Mouse (Mus musculus): ENCODE results near the gene Hoxb7. TPM values are rescaled to one million over a fixed set of nuclear protein-coding genes. Genes with fewer than 3 reads are reported as not detected.

Hoxb7 gene
- 6.3 and 8.3 TPM in 2 replicates for polyA plus RNA-seq (2015; fragmentation: Nextera tagmentation; extraction: Ambion mirVana)

- peak within 1 kb of the TSS; percentile 90 for H3K27ac ChIP-seq (ENCODE audit: low read length)
- H3K4me3 ChIP-seq (replicated peaks; ENCODE audit: low read length): peak within 1 kb of the TSS; percentile 55
- H3K36me3 ChIP-seq (ENCODE audit: control insufficient read depth, insufficient read depth, low read length): no peaks in the 10 kb centered on the region
- no peaks in the 10 kb centered on the region for H3K9me3 ChIP-seq (replicated peaks; ENCODE audit: control insufficient read depth, low read length)
- H3K27me3 ChIP-seq (ENCODE audit: control insufficient read depth, insufficient read depth, low read length): peaks cover 51% of the 10 kb centered on the region
- H3K9ac ChIP-seq (ENCODE audit: low read length): peak within 1 kb of the TSS; percentile 77
- H3K4me1 ChIP-seq (ENCODE audit: control insufficient read depth, insufficient read depth, low read length): no peaks in the 10 kb centered on the region
- 2% methylated on average over 43 of the region's 43 CpGs for WGBS
- ATAC-seq (ENCODE audit: insufficient read depth, low FRiP score): 0 out of 2 replicates have a peak, but pooled peaks have one; percentile 10
- peak within 1 kb of the TSS; percentile 65 for H3K4me2 ChIP-seq (ENCODE audit: low read depth, low read length)
These were observed at the start of gene Hoxb7 for GRCm38 (mm10) chr11:96285771-96286738. Hoxb7 (plus strand) TSS chr11:96286623.

- Histone ChIP-seq H3K4me3 (replicated peaks; ENCODE audit: low read length) (no peak overlapping the region), H3K27ac (ENCODE audit: low read length) (no peak overlapping the region), H3K9ac (ENCODE audit: low read length) (no peak overlapping the region), H3K4me2 (ENCODE audit: low read depth, low read length) (no peak overlapping the region), H3K9me3 (replicated peaks; ENCODE audit: control insufficient read depth, low read length) (no peaks in the 10 kb centered on the region), H3K27me3 (ENCODE audit: control insufficient read depth, insufficient read depth, low read length) (peaks cover 13% of the 10 kb centered on the region), H3K4me1 (ENCODE audit: control insufficient read depth, insufficient read depth, low read length) (no peaks in the 10 kb centered on the region), H3K36me3 (ENCODE audit: control insufficient read depth, insufficient read depth, low read length) (no peaks in the 10 kb centered on the region)
- WGBS: under 1% methylated on average over 7 of the region's 7 CpGs
- no peak for ATAC-seq (ENCODE audit: insufficient read depth, low FRiP score)
These were observed 46.2 kb upstream of the Hoxb7 start for GRCm38 (mm10) chr11:96240211-96240610.

GRCm38 (mm10) chr11:96250901-96251300 lies 35.5 kb upstream of the Hoxb7 start:
- Histone ChIP-seq H3K36me3 (ENCODE audit: control insufficient read depth, insufficient read depth, low read length) (no peaks in the 10 kb centered on the region), H3K27ac (ENCODE audit: low read length) (no peak overlapping the region), H3K4me3 (replicated peaks; ENCODE audit: low read length) (no peak overlapping the region), H3K4me2 (ENCODE audit: low read depth, low read length) (no peak overlapping the region), H3K27me3 (ENCODE audit: control insufficient read depth, insufficient read depth, low read length) (peaks cover 72% of the 10 kb centered on the region), H3K9me3 (replicated peaks; ENCODE audit: control insufficient read depth, low read length) (no peaks in the 10 kb centered on the region), H3K4me1 (ENCODE audit: control insufficient read depth, insufficient read depth, low read length) (no peaks in the 10 kb centered on the region), H3K9ac (ENCODE audit: low read length) (no peak overlapping the region)
- no peak for ATAC-seq (ENCODE audit: insufficient read depth, low FRiP score)
- WGBS: 3% methylated on average over 14 of the region's 14 CpGs

GRCm38 (mm10) chr11:96251480-96252031 lies 34.9 kb upstream of the Hoxb7 start:
- Histone ChIP-seq H3K9ac (ENCODE audit: low read length) (no peak overlapping the region), H3K9me3 (replicated peaks; ENCODE audit: control insufficient read depth, low read length) (no peaks in the 10 kb centered on the region), H3K27ac (ENCODE audit: low read length) (no peak overlapping the region), H3K36me3 (ENCODE audit: control insufficient read depth, insufficient read depth, low read length) (no peaks in the 10 kb centered on the region), H3K4me2 (ENCODE audit: low read depth, low read length) (no peak overlapping the region), H3K4me3 (replicated peaks; ENCODE audit: low read length) (0 out of 2 replicates have a peak overlapping the region, but pooled peaks have one; percentile 6), H3K27me3 (ENCODE audit: control insufficient read depth, insufficient read depth, low read length) (peaks cover 74% of the 10 kb centered on the region), H3K4me1 (ENCODE audit: control insufficient read depth, insufficient read depth, low read length) (no peaks in the 10 kb centered on the region)
- no peak for ATAC-seq (ENCODE audit: insufficient read depth, low FRiP score)
- 2% methylated on average over 46 of the region's 46 CpGs for WGBS

- H3K4me3 ChIP-seq (replicated peaks; ENCODE audit: low read length): no peak overlapping the region
- no peaks in the 10 kb centered on the region for H3K4me1 ChIP-seq (ENCODE audit: control insufficient read depth, insufficient read depth, low read length)
- no peaks in the 10 kb centered on the region for H3K9me3 ChIP-seq (replicated peaks; ENCODE audit: control insufficient read depth, low read length)
- WGBS: 5% methylated on average over 12 of the region's 12 CpGs
- no peak overlapping the region for H3K9ac ChIP-seq (ENCODE audit: low read length)
- H3K27me3 ChIP-seq (ENCODE audit: control insufficient read depth, insufficient read depth, low read length): peaks cover 83% of the 10 kb centered on the region
- H3K36me3 ChIP-seq (ENCODE audit: control insufficient read depth, insufficient read depth, low read length): no peaks in the 10 kb centered on the region
- H3K4me2 ChIP-seq (ENCODE audit: low read depth, low read length): no peak overlapping the region
- no peak overlapping the region for H3K27ac ChIP-seq (ENCODE audit: low read length)
- no peak for ATAC-seq (ENCODE audit: insufficient read depth, low FRiP score)
These were observed 33.8 kb upstream of the Hoxb7 start for GRCm38 (mm10) chr11:96252541-96253120.

GRCm38 (mm10) chr11:96254221-96254620 lies 32.2 kb upstream of the Hoxb7 start:
- Histone ChIP-seq H3K27ac (ENCODE audit: low read length) (no peak overlapping the region), H3K4me3 (replicated peaks; ENCODE audit: low read length) (no peak overlapping the region), H3K9ac (ENCODE audit: low read length) (no peak overlapping the region), H3K4me2 (ENCODE audit: low read depth, low read length) (no peak overlapping the region), H3K4me1 (ENCODE audit: control insufficient read depth, insufficient read depth, low read length) (no peaks in the 10 kb centered on the region), H3K9me3 (replicated peaks; ENCODE audit: control insufficient read depth, low read length) (no peaks in the 10 kb centered on the region), H3K36me3 (ENCODE audit: control insufficient read depth, insufficient read depth, low read length) (no peaks in the 10 kb centered on the region), H3K27me3 (ENCODE audit: control insufficient read depth, insufficient read depth, low read length) (peaks cover 95% of the 10 kb centered on the region)
- under 1% methylated on average over 11 of the region's 11 CpGs for WGBS
- ATAC-seq (ENCODE audit: insufficient read depth, low FRiP score): no peak

- no peak overlapping the region for H3K4me3 ChIP-seq (replicated peaks; ENCODE audit: low read length)
These were observed 31.1 kb upstream of the Hoxb7 start for GRCm38 (mm10) chr11:96255111-96255995.

GRCm38 (mm10) chr11:96255996-96256445 lies 30.4 kb upstream of the Hoxb7 start:
- H3K9ac ChIP-seq (ENCODE audit: low read length): no peak overlapping the region
- H3K27me3 ChIP-seq (ENCODE audit: control insufficient read depth, insufficient read depth, low read length): peaks cover 96% of the 10 kb centered on the region
- ATAC-seq (ENCODE audit: insufficient read depth, low FRiP score): no peak
- no peaks in the 10 kb centered on the region for H3K36me3 ChIP-seq (ENCODE audit: control insufficient read depth, insufficient read depth, low read length)
- WGBS: 2% methylated on average over 14 of the region's 14 CpGs
- H3K4me2 ChIP-seq (ENCODE audit: low read depth, low read length): no peak overlapping the region
- H3K4me1 ChIP-seq (ENCODE audit: control insufficient read depth, insufficient read depth, low read length): no peaks in the 10 kb centered on the region
- H3K27ac ChIP-seq (ENCODE audit: low read length): no peak overlapping the region
- no peaks in the 10 kb centered on the region for H3K9me3 ChIP-seq (replicated peaks; ENCODE audit: control insufficient read depth, low read length)
- no peak overlapping the region for H3K4me3 ChIP-seq (replicated peaks; ENCODE audit: low read length)

More at GRCm38 (mm10) chr11:96255111-96255995, 31.1 kb upstream of the Hoxb7 start:
- no peaks in the 10 kb centered on the region for H3K4me1 ChIP-seq (ENCODE audit: control insufficient read depth, insufficient read depth, low read length)
- H3K27me3 ChIP-seq (ENCODE audit: control insufficient read depth, insufficient read depth, low read length): peaks cover 96% of the 10 kb centered on the region
- no peaks in the 10 kb centered on the region for H3K9me3 ChIP-seq (replicated peaks; ENCODE audit: control insufficient read depth, low read length)
- WGBS: 2% methylated on average over 39 of the region's 39 CpGs
- ATAC-seq (ENCODE audit: insufficient read depth, low FRiP score): no peak
- no peak overlapping the region for H3K27ac ChIP-seq (ENCODE audit: low read length)
- no peaks in the 10 kb centered on the region for H3K36me3 ChIP-seq (ENCODE audit: control insufficient read depth, insufficient read depth, low read length)
- H3K9ac ChIP-seq (ENCODE audit: low read length): no peak overlapping the region
- no peak overlapping the region for H3K4me2 ChIP-seq (ENCODE audit: low read depth, low read length)

Data from stomach, embryonic 16.5 days (tissue).